Mouse (Mus musculus): ENCODE measurements around the gene Fmnl3. TPM values are rescaled to one million over a fixed set of nuclear protein-coding genes. Genes with fewer than 3 reads are reported as not detected.

Fmnl3 gene
- total and polyA plus RNA-seq, 3 experiments: 0.04 to 0.06 TPM; not detected in 1

GRCm38 (mm10) chr15:99376240-99376639 lies 6.0 kb upstream of the Fmnl3 start:
- no peaks in the 10 kb centered on the region; a peak in 2 of 4 replicates for H3K4me1 ChIP-seq (ENCODE audit: control insufficient read depth in 1 of 2, insufficient read depth in 2 of 2, low read length in 2 of 2)
- DNase-seq (ENCODE audit: low read depth, low spot score): no peak
- no peak overlapping the region for H3K9ac ChIP-seq (ENCODE audit: control insufficient read depth, low read depth, low read length, poor library complexity, severe bottlenecking)
- no peak overlapping the region for H3K4me3 ChIP-seq (ENCODE audit: control insufficient read depth in 1 of 2, insufficient read depth in 1 of 2, low read depth in 2 of 2, low read length in 2 of 2)
- no peaks in the 10 kb centered on the region for H3K79me2 ChIP-seq (ENCODE audit: control insufficient read depth, insufficient read depth, low read length, poor library complexity)
- H3K27me3 ChIP-seq (ENCODE audit: control insufficient read depth in 1 of 2, insufficient read depth in 2 of 2, low read length in 2 of 2): peaks cover 9 to 29% of the 10 kb centered on the region in 2 experiments
- no peak overlapping the region for H3K27ac ChIP-seq (ENCODE audit: control insufficient read depth, low read depth, low read length)
- TF ChIP-seq POLR2A (IDR thresholded peaks at IDR 0.05; ENCODE audit: control insufficient read depth in 1 of 2, insufficient read depth in 1 of 2, low read depth in 1 of 2, low read length in 2 of 2, poor library complexity in 1 of 2) (no peak), CHD2 (IDR thresholded peaks at IDR 0.05; ENCODE audit: low read length) (no peak), MEF2A (IDR thresholded peaks at IDR 0.05; ENCODE audit: extremely low read depth, insufficient replicate concordance, low read depth, low read length, poor library complexity, severe bottlenecking) (no peak), USF1 (IDR thresholded peaks at IDR 0.05; ENCODE audit: low read depth, low read length) (no peak), ETS1 (IDR thresholded peaks at IDR 0.05; ENCODE audit: low read depth, low read length) (no peak), ZMIZ1 (IDR thresholded peaks at IDR 0.05; ENCODE audit: low read depth, low read length) (no peak), ZKSCAN1 (IDR thresholded peaks at IDR 0.05; ENCODE audit: low read depth, low read length) (no peak), NRF1 (IDR thresholded peaks at IDR 0.05; ENCODE audit: insufficient read depth, low read depth, low read length, poor library complexity, severe bottlenecking) (no peak), GABPA (IDR thresholded peaks at IDR 0.05; ENCODE audit: low read depth, low read length) (no peak), JUND (IDR thresholded peaks at IDR 0.05; ENCODE audit: low read depth, low read length) (no peak), RAD21 (IDR thresholded peaks at IDR 0.05; ENCODE audit: low read depth, low read length) (no peak), ZNF384 (IDR thresholded peaks at IDR 0.05; ENCODE audit: low read depth, low read length) (no peak), RCOR1 (IDR thresholded peaks at IDR 0.05; ENCODE audit: low read depth, low read length) (no peak), BHLHE40 (IDR thresholded peaks at IDR 0.05; ENCODE audit: borderline replicate concordance, low read depth, low read length) (no peak), TAL1 (IDR thresholded peaks at IDR 0.05; ENCODE audit: low read length) (no peak), HCFC1 (IDR thresholded peaks at IDR 0.05; ENCODE audit: low read depth, low read length) (no peak), SIN3A (IDR thresholded peaks at IDR 0.05; ENCODE audit: low read length) (no peak), MYC (IDR thresholded peaks at IDR 0.05; ENCODE audit: low read depth, low read length) (no peak), MXI1 (IDR thresholded peaks at IDR 0.05; ENCODE audit: low read depth, low read length) (no peak), ELF1 (IDR thresholded peaks at IDR 0.05; ENCODE audit: low read depth, low read length) (no peak)
- H3K9me3 ChIP-seq (replicated peaks; ENCODE audit: insufficient read depth, low read length): no peaks in the 10 kb centered on the region
- H3K36me3 ChIP-seq (ENCODE audit: control insufficient read depth in 1 of 2, insufficient read depth in 2 of 2, low read length in 2 of 2): no peaks in the 10 kb centered on the region

- DNase-seq (ENCODE audit: low read depth, low spot score): no peak
- Histone ChIP-seq H3K4me3 (ENCODE audit: control insufficient read depth in 1 of 2, insufficient read depth in 1 of 2, low read depth in 2 of 2, low read length in 2 of 2) (no peak overlapping the region), H3K79me2 (ENCODE audit: control insufficient read depth, insufficient read depth, low read length, poor library complexity) (no peaks in the 10 kb centered on the region), H3K27me3 (ENCODE audit: control insufficient read depth in 1 of 2, insufficient read depth in 2 of 2, low read length in 2 of 2) (peaks cover 9 to 30% of the 10 kb centered on the region in 2 experiments), H3K27ac (ENCODE audit: control insufficient read depth, low read depth, low read length) (no peak overlapping the region), H3K36me3 (ENCODE audit: control insufficient read depth in 1 of 2, insufficient read depth in 2 of 2, low read length in 2 of 2) (no peaks in the 10 kb centered on the region), H3K9me3 (replicated peaks; ENCODE audit: insufficient read depth, low read length) (no peaks in the 10 kb centered on the region), H3K9ac (ENCODE audit: control insufficient read depth, low read depth, low read length, poor library complexity, severe bottlenecking) (no peak overlapping the region), H3K4me1 (ENCODE audit: control insufficient read depth in 1 of 2, insufficient read depth in 2 of 2, low read length in 2 of 2) (no peaks in the 10 kb centered on the region; a peak in 2 of 4 replicates)
- no peak for TF ChIP-seq ZNF384 (IDR thresholded peaks at IDR 0.05; ENCODE audit: low read depth, low read length)
- no peak for TF ChIP-seq ZC3H11A (IDR thresholded peaks at IDR 0.05; ENCODE audit: low read depth, low read length)
- no peak for TF ChIP-seq JUND (IDR thresholded peaks at IDR 0.05; ENCODE audit: low read depth, low read length)
- TF ChIP-seq BHLHE40 (IDR thresholded peaks at IDR 0.05; ENCODE audit: borderline replicate concordance, low read depth, low read length): no peak
- no peak for TF ChIP-seq ELF1 (IDR thresholded peaks at IDR 0.05; ENCODE audit: low read depth, low read length)
- no peak for TF ChIP-seq UBTF (IDR thresholded peaks at IDR 0.05; ENCODE audit: borderline replicate concordance, insufficient read depth, low read depth, low read length)
- no peak for TF ChIP-seq ETS1 (IDR thresholded peaks at IDR 0.05; ENCODE audit: low read depth, low read length)
- no peak for TF ChIP-seq POLR2AphosphoS5 (IDR thresholded peaks at IDR 0.05; ENCODE audit: borderline replicate concordance, low read depth, low read length)
- TF ChIP-seq ZMIZ1 (IDR thresholded peaks at IDR 0.05; ENCODE audit: low read depth, low read length): no peak
- TF ChIP-seq MYC (IDR thresholded peaks at IDR 0.05; ENCODE audit: low read depth, low read length): no peak
- no peak for TF ChIP-seq TCF12 (IDR thresholded peaks at IDR 0.05; ENCODE audit: low read depth, low read length)
- no peak for TF ChIP-seq EP300 (IDR thresholded peaks at IDR 0.05; ENCODE audit: low read depth in 1 of 2, low read length in 2 of 2)
- no peak for TF ChIP-seq E2F4 (IDR thresholded peaks at IDR 0.05; ENCODE audit: borderline replicate concordance, low read depth, low read length)
- TF ChIP-seq GABPA (IDR thresholded peaks at IDR 0.05; ENCODE audit: low read depth, low read length): no peak
- TF ChIP-seq CHD1 (IDR thresholded peaks at IDR 0.05; ENCODE audit: low read depth, low read length): no peak
- TF ChIP-seq TBP (IDR thresholded peaks at IDR 0.05; ENCODE audit: low read depth, low read length): no peak
- TF ChIP-seq SIN3A (IDR thresholded peaks at IDR 0.05; ENCODE audit: low read length): no peak
- no peak for TF ChIP-seq KAT2A (conservative IDR thresholded peaks at IDR 0.05; ENCODE audit: low read depth, low read length)
- TF ChIP-seq POLR2A (IDR thresholded peaks at IDR 0.05; ENCODE audit: control insufficient read depth in 1 of 2, insufficient read depth in 1 of 2, low read depth in 1 of 2, low read length in 2 of 2, poor library complexity in 1 of 2): no peak
- no peak for TF ChIP-seq MXI1 (IDR thresholded peaks at IDR 0.05; ENCODE audit: low read depth, low read length)
Observed at GRCm38 (mm10) chr15:99375581-99375980, 5.3 kb upstream of the Fmnl3 start.
